Mouse (Mus musculus): Measurements from ENCODE around the gene Lman2l. TPM values are rescaled to one million over a fixed set of nuclear protein-coding genes. Genes with fewer than 3 reads are reported as not detected.
A peak's percentile ranks its signal among the peaks of the same experiment; 100 is the strongest.

Lman2l gene
- total RNA-seq, 2 experiments from 2014 or later, result 15.7 to 17.2 TPM

- DNase-seq, result no peak
- intact Hi-C loops (cut with DNase I; ENCODE audit: low total_unique reads), result no loop called here
Measured at GRCm38 (mm10) chr1:36467446-36467845, 22.4 kb upstream of the Lman2l start.

- DNase-seq, result no peak
- intact Hi-C loops (cut with DNase I; ENCODE audit: low total_unique reads), result no loop called here
Measured at GRCm38 (mm10) chr1:36465641-36466160, 20.6 kb upstream of the Lman2l start.

DNA sequence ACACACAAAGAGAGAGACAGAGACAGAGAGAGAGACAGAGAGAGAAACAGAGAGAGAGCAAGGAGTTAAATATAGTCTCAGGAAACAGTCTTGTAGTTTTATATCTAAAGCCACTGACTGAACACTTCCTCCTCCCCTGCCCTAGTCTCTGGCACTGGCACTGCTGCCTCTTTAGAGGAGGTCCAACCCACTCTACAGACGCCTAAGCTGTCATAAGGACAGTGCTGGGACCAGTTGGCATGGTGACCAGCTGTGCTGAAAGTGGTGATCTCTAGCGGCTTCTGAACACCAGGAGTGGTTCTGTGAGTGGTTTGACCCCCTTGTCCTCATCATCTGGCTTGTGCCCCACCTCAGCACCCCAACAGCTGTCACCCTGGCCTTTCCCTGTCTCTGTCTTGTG, 16.8 kb upstream of the Lman2l start:
- intact Hi-C loops (cut with DNase I; ENCODE audit: low total_unique reads), result no loop called here
- no peak for DNase-seq

DNA sequence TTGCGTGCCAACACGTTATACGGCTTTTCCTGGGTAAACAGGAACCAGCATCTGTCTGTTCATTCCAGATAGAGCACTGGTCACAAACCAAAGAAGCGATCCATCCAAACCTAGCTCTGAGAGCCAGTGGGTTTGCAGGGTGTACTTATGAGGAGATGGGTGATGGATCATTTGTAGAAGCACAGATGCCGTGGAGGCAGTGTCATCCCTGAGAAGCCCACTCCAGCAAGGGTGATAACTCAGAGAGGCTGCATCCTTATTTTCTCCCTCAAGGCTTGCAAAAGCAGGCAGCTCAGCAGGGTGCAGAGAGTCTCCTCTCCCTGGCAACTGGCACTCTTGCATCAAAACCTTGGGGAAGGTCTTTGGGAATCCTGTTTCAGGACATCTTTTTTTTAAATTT, 13.1 kb upstream of the Lman2l start:
- intact Hi-C loops (cut with DNase I; ENCODE audit: low total_unique reads), result no loop called here
- no peak for DNase-seq

- no peak for DNase-seq
Measured at GRCm38 (mm10) chr1:36457388-36458014, 12.4 kb upstream of the Lman2l start.

DNA sequence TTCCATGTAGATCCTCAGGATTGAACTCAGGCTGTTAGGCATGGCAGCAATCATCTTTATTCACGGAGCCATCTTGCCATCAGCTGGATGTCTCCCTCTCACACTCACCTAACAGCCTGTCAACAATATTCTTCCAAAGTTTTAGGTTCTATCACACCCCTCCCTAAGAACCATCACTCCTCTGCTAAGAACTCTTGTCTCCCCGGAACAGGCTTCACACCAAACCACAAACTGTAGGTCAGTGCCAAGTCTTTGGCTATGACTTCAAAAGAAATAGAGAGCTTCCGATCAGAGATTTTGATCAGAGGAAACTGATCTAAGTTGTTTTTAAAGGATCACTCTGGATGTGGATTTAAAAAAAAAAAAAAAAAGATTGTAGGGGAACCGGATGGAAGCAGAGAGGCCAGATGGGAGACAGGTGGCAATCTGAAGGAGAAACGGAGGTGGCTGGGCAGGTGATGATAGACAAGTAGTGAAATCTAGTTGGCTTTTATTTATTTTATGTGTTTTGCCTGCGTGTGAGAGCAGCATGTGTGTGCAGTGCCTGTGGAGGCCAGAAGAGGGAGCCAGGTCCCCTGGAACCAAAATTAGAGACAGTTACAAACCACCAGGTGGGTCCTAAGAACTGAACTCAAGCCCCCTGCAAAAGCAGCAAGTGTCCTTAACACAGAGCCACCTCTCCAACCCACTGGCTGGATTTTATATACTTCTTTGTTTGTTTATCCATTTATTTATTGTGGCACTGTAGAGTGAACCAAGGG, 9.2 kb upstream of the Lman2l start:
- intact Hi-C loops (cut with DNase I; ENCODE audit: low total_unique reads), result no loop called here
- DNase-seq, result no peak

More at GRCm38 (mm10) chr1:36457388-36458014, 12.4 kb upstream of the Lman2l start:
- intact Hi-C loops (cut with DNase I; ENCODE audit: low total_unique reads), result no loop called here

- DNase-seq, result no peak
- intact Hi-C loops (cut with DNase I; ENCODE audit: low total_unique reads), result no loop called here
Measured at GRCm38 (mm10) chr1:36446841-36447240, 1.8 kb upstream of the Lman2l start.

DNA sequence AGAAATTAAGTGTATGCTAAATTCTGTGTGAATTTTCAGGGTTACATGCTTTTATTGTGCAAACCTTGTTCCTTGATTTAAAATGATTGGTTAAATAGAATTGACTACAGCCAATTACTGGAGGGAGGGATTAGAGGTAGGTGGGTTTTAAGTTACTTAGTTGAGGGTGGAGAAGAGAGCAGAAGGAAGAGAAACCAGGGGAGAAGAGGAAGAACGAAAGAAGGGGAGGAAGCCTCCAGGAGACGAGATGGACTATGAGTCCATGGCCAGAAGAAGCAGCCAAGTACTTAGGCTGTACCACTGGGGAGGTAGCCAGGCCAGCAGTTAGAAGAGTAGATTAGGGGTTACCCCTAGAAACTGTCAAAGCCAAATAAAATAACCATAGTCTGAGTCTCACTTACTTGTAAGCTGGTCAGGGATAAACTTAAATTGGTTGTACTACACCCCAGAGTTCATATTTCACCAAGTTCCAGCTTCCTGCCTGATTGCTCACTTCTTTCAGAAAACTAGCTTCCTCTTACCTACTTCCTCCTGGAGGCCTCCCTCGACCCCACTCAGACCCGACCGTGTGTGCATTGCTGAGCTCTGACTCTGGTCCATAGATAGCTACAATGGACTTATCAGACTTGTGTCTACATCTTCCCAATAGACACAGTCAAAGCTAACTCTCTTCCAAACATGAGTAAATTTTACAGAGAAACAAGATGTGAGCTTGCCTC, 1.2 kb upstream of the Lman2l start:
- no peak for DNase-seq
- intact Hi-C loops (cut with DNase I; ENCODE audit: low total_unique reads), result no loop called here

GRCm38 (mm10) chr1:36445508-36445907, 437 bp upstream of the Lman2l start:
- DNase-seq, result no peak
- intact Hi-C loops (cut with DNase I; ENCODE audit: low total_unique reads), result no loop called here

DNA sequence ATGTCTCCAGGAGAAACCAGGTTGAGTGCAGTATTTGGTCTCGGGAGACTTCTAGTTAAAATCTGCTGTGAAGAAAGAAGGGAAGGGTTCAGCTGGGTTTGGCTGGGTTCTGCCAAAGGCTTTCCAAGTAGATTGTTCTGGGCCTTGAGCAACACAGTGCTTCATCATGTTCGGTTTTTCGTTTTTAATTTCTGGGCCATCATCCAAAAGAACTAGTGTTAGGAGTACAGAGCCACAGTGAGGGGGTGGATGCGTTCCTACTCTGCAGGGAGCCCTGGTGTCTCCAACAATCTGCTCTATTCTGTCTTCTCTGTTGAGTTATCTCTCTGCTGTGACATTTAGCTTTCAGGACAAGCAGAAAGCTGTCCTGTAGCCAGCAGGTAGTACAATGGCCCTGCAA, 4.0 kb downstream of the Lman2l start:
- peak; percentile 14 for DNase-seq
- intact Hi-C loops (cut with DNase I; ENCODE audit: low total_unique reads), result no loop called here

DNA sequence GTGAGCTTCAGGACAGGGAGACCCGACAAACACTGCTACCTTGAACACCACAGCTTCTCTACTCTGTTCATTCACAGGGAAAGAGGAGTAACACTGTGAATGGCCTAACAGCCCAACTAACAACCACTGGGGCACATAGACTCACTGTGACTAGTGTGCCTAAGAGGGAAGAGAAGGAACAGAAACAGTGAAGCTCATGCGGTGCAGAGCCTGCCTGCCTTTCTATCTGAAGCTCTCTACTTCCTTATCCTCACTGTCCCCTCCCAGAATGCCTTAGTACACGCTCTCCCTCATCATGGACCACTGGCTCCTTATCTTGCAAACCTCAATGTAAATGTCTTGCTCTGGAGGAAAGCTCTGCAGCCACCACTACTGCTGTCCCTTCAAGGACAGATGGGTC, 7.8 kb downstream of the Lman2l start:
- DNase-seq, result no peak
- intact Hi-C loops (cut with DNase I; ENCODE audit: low total_unique reads), result loop anchor here (10.0 kb wide), 2 partner anchors 62 to 68 kb away; partner anchors contain the start of gene Fer1l5

DNA sequence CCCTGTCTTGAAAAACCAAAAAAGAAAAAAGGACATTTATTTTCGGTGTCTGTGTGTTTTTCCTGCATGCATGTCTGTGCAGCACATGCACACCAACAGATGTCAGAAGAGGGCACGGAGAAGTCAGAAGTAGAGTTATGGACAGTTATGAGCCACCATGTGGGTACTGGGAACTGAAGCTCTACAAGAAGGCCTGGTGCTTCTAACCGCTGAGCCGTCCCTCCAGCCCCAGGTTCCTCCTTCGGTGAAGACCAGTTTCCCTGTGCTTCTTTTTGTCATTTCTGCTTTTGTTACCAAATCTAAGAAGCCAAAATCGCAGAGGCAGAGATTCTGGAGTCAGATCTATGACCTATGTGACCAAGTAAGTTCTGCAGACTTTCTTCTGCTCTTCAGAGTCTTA, 8.6 kb downstream of the Lman2l start:
- intact Hi-C loops (cut with DNase I; ENCODE audit: low total_unique reads), result loop anchor here (10.0 kb wide), 2 partner anchors 62 to 68 kb away; partner anchors contain the start of gene Fer1l5
- no peak for DNase-seq

DNA sequence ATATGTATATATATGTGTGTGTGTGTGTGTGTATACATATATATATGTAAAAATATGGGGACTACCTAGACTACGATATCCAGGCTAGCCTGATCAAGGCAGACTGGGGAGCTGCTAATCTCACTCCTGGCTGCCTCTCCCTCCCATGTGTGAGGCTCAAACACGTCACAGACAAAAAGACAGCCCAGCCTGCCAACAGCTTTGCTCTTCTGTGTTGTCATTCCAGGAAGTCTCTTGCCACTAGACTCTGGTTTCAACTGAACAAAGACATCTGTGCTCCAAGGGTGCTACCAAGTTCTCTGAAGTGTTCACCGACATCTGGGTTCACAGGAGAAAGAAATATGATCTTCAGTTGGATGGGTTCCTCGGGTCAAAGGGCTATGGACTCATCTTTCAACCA, 10.0 kb downstream of the Lman2l start:
- no peak for DNase-seq

DNA sequence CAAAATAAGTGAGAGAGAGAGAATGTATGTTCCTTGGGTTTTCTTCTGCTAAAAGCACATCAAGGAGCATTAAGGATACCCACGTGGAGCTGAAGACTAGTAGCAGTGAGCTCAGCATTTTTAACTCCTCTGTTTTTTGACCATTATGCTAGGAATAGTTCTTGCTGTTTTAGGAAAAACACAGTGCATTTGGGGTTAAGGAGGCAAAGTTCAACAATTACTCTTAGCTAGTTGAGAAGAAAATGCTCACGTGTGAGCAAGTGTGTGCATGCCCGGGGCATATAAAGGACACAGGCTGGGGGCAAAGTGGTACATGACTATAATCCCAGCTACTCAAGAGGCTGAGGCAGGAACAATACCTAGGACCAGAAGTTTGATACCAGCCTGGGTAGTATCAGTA, 11.5 kb downstream of the Lman2l start:
- no peak for DNase-seq
- intact Hi-C loops (cut with DNase I; ENCODE audit: low total_unique reads), result loop anchor here (10.0 kb wide), 2 partner anchors 59 to 71 kb away; partner anchors contain the start of gene Fer1l5

More for the DNA sequence above, 10.0 kb downstream of the Lman2l start:
- intact Hi-C loops (cut with DNase I; ENCODE audit: low total_unique reads), result loop anchor here (10.0 kb wide), 2 partner anchors 60 to 70 kb away; partner anchors contain the start of gene Fer1l5

DNA sequence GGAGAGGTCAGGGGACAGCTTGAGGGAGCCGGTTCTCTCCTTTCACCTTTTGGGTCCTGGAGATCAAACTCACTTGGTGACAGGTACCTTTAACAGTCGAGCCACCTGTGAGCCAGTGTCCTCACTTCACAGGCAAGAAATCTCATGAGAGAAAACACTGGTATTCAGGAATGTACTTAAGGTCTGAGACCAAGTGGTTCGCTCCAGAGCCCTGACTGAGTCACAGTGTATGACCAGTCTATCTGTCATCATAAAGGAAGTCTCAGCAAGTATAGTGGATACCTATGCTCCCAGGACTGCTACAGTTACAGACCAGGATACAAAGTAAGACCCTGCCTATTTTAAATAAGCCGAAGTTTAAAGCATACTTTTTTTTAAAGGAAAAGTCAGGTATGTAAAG, 12.1 kb downstream of the Lman2l start:
- DNase-seq, result no peak
- intact Hi-C loops (cut with DNase I; ENCODE audit: low total_unique reads), result loop anchor here (10.0 kb wide), 2 partner anchors 58 to 72 kb away; partner anchors contain the start of gene Fer1l5

DNA sequence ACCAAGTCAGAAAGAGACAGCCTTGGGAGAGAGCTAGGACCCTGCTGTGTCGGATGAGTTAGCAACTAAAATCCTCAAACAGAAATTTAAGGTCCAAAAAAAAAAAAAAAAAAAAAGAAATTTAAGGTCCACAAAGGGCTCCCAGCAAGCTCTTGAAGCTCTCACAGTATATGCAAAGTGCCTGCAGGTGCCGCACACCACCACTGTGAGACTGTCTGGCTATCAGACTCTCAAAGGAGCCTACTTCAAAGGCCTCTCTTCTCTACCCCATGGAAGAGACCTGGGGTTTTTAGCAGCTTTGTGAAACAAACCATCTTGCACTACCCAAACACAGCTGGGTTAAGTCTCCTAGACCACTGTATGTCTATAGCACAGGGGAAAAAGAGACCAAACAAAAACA, 15.6 kb downstream of the Lman2l start:
- DNase-seq, result no peak
- intact Hi-C loops (cut with DNase I; ENCODE audit: low total_unique reads), result no loop called here

DNA sequence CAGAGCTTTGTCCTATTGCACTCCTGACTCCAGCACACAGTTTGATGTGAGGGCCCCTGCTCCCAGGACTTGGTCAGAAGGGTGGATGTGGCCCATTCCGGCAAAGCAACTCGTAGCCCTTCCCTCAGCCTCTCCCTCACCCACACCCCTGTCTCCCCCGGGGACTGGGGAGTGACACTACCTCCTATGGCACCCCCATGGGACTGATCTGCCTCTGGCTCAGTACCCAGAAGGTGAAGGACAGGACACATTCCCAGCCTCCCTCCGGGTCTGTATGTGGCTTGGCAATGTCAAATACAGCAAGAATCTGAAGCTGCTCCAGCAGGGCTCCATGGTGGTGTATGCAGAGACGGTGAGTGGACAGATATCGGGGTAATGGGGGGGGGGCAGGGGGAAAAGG, 40.5 kb downstream of the Lman2l start:
- intact Hi-C loops (cut with DNase I; ENCODE audit: low total_unique reads), result no loop called here
- no peak for DNase-seq

DNA sequence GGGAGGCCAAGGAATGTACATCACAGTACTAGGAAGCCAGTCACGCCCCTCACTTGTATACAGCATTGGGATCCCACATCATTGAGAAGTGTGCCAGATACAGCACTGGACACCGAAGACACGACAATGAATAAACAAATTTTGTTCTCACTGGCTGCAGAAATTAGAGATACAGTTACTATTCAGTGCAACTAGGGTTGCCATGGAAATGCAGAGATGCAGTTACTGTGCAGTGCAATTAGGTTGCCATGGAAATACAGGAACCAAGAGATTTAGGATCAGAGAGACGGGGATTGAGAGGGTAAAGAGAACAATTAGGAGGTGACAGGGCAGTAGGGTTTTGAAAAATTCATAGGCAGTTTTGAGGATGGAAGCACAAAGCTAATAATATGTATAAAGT, 43.6 kb downstream of the Lman2l start:
- intact Hi-C loops (cut with DNase I; ENCODE audit: low total_unique reads), result no loop called here
- no peak for DNase-seq

GRCm38 (mm10) chr1:36397041-36397440, 48.0 kb downstream of the Lman2l start:
- no peak for DNase-seq
- intact Hi-C loops (cut with DNase I; ENCODE audit: low total_unique reads), result no loop called here

- intact Hi-C loops (cut with DNase I; ENCODE audit: low total_unique reads), result loop anchor here (10.0 kb wide), 1 partner anchor 55 kb away; no protein-coding TSS in a partner anchor
- DNase-seq, result no peak
Measured at GRCm38 (mm10) chr1:36379582-36379981, 65.5 kb downstream of the Lman2l start.
